Comparison of ENCODE assay signal across 10 mouse cellular contexts in the genomic region with DNA sequence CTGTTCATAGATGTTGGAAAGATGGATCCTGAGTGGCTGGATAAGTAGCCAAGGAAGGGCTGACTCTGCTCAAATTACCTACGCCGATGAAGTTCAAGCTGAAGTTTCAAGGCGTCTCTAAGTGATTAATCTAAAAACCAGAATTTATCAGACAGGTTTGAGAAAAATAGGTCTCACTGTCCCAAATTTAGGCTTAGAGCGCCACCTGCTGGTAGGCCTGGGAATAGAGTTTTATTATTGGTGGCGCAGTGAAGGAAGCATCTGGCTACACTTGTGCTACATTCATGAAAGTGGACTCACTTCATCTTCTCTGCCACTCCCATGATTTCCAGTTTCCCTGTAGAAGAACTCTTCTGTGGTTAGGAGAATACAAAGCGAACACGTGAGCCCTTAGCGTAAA.
DNase-seq lines count a peak whose midpoint lies in the region; ATAC-seq lines count a peak whose summit lies in the region.
"Had no signal": no experiment of that assay in that cellular context is flagged by ENCODE, and none has a peak within 500 bp of the region (broad histone marks: within the 10 kb centered on the region; RNA-seq: fewer than 3 reads in every experiment).

No protein-coding gene starts in this region.

- WGBS in liver, embryonic 12.5 days (ENCODE audit: insufficient replicate concordance) = 9% methylated on average over 8 of the region's 8 CpGs
- WGBS in forebrain, embryonic 14.5 days = 10% methylated on average over 8 of the region's 8 CpGs
- WGBS in limb, embryonic 11.5 days = 11% methylated on average over 8 of the region's 8 CpGs

- peaks cover 7% of the 10 kb centered on the region; the same call in 1 of the 2 replicates for H3K27me3 ChIP-seq in liver, embryonic 12.5 days (replicated peaks)
- H3K27me3 ChIP-seq in forebrain, embryonic 14.5 days (replicated peaks; ENCODE audit: control insufficient read depth, insufficient read depth, low read length) = no peaks in the 10 kb centered on the region
- 0 out of 2 replicates have a peak, but pooled peaks cover 1% of the 10 kb centered on the region for H3K27me3 ChIP-seq in limb, embryonic 11.5 days (ENCODE audit: control insufficient read depth, insufficient read depth, low read length)
- H3K27me3 ChIP-seq: neural tube, embryonic 12.5 days had no signal

- H3K27ac ChIP-seq in liver, embryonic 12.5 days = no peak overlapping the region
- no peak overlapping the region for H3K27ac ChIP-seq in forebrain, embryonic 14.5 days (ENCODE audit: low read depth, low read length)
- no peak overlapping the region for H3K27ac ChIP-seq in limb, embryonic 11.5 days (replicated peaks; ENCODE audit: low read depth, low read length)
- H3K27ac ChIP-seq: neural tube, embryonic 12.5 days had no signal

- peak; percentile 68 for DNase-seq in liver
- peak; percentile 41 for DNase-seq in c-Kit-positive CD71-negative TER-119-negative erythroid progenitor cells, embryonic 14.5 days (ENCODE audit: low read depth)
- peak; percentile 87 for DNase-seq in forebrain, embryonic 14.5 days (ENCODE audit: low spot score)
- DNase-seq in induced T-regulatory cell, adult 2 months (ENCODE audit: low read depth) = peak; percentile 60
- DNase-seq in limb, embryonic 11.5 days (ENCODE audit: low spot score) = peak; percentile 95
- peak; percentile 76 for DNase-seq in retina, postnatal 1 day
- DNase-seq in urinary bladder, postnatal 25 days (ENCODE audit: low spot score) = peak; percentile 84

- no peaks in the 10 kb centered on the region for H3K36me3 ChIP-seq in liver, embryonic 12.5 days
- no peaks in the 10 kb centered on the region for H3K36me3 ChIP-seq in forebrain, embryonic 14.5 days (ENCODE audit: control insufficient read depth, insufficient read depth, low read length)
- H3K36me3 ChIP-seq in limb, embryonic 11.5 days (ENCODE audit: control insufficient read depth, insufficient read depth, low read length) = no peaks in the 10 kb centered on the region
- H3K36me3 ChIP-seq: neural tube, embryonic 12.5 days had no signal

- no peak overlapping the region for H3K4me2 ChIP-seq in liver, embryonic 12.5 days
- no peak overlapping the region for H3K4me2 ChIP-seq in forebrain, embryonic 14.5 days (ENCODE audit: low read length)
- no peak overlapping the region for H3K4me2 ChIP-seq in limb, embryonic 11.5 days (ENCODE audit: low read depth, severe bottlenecking)
- H3K4me2 ChIP-seq: neural tube, embryonic 12.5 days had no signal

- no peak for ATAC-seq in liver, embryonic 12.5 days
- ATAC-seq in forebrain, embryonic 14.5 days = 0 out of 2 replicates have a peak, but pooled peaks have one; percentile 38
- no peak for ATAC-seq in limb, embryonic 11.5 days (ENCODE audit: insufficient number of reproducible peaks, low FRiP score, low TSS enrichment, low read depth)

- H3K4me1 ChIP-seq in liver, embryonic 12.5 days = no peaks in the 10 kb centered on the region
- H3K4me1 ChIP-seq in forebrain, embryonic 14.5 days (ENCODE audit: control insufficient read depth, insufficient read depth, low read length) = no peaks in the 10 kb centered on the region
- no peaks in the 10 kb centered on the region for H3K4me1 ChIP-seq in limb, embryonic 11.5 days (ENCODE audit: control insufficient read depth, insufficient read depth, low read length)
- H3K4me1 ChIP-seq: neural tube, embryonic 12.5 days had no signal

- no peak overlapping the region for H3K4me3 ChIP-seq in liver, embryonic 12.5 days
- H3K4me3 ChIP-seq in forebrain, embryonic 14.5 days (ENCODE audit: low read depth, low read length) = no peak overlapping the region
- no peak overlapping the region for H3K4me3 ChIP-seq in limb, embryonic 11.5 days (ENCODE audit: low read depth, low read length)
- H3K4me3 ChIP-seq: erythroblast, embryonic 14.5 days; neural tube, embryonic 12.5 days had no signal

- H3K9ac ChIP-seq in liver, embryonic 12.5 days = no peak overlapping the region
- no peak overlapping the region for H3K9ac ChIP-seq in forebrain, embryonic 14.5 days (ENCODE audit: low read length)
- H3K9ac ChIP-seq in limb, embryonic 11.5 days (ENCODE audit: low read length) = no peak overlapping the region
- H3K9ac ChIP-seq: neural tube, embryonic 12.5 days had no signal

- H3K9me3 ChIP-seq in liver, embryonic 12.5 days (replicated peaks) = no peaks in the 10 kb centered on the region
- no peaks in the 10 kb centered on the region for H3K9me3 ChIP-seq in forebrain, embryonic 14.5 days (replicated peaks; ENCODE audit: control insufficient read depth, low read length)
- no peaks in the 10 kb centered on the region for H3K9me3 ChIP-seq in limb, embryonic 11.5 days (ENCODE audit: control insufficient read depth, low read length)
- H3K9me3 ChIP-seq: neural tube, embryonic 12.5 days had no signal

Comparison
In these comparisons a context has a peak if more than half of its experiments do, and no peak if none do; other contexts are left out.
1. DNase-seq: peak in every context shown above with its lines; median percentile 95 in limb, embryonic 11.5 days; 87 in forebrain, embryonic 14.5 days; 84 in urinary bladder, postnatal 25 days; 76 in retina, postnatal 1 day; 68 in liver; 60 in induced T-regulatory cell, adult 2 months; 41 in c-Kit-positive CD71-negative TER-119-negative erythroid progenitor cells, embryonic 14.5 days.